Mouse (Mus musculus) kidney, postnatal 36 days (tissue): ENCODE measurements around the gene Olfr692.
"Not testable (repeated sequence)": the region's sequence is repeated elsewhere in the genome, so short reads cannot be mapped to it uniquely, and the experiment has no call there.

Experiments
- DNase-seq, 2 experiments: peaks; one replicate each; pipeline ENCODE4 v3.0.0; 2021 to 2022; ENCODE audit warnings: mixed read lengths in 2 of 2

Olfr692 gene

GRCm38 (mm10) chr7:105367930-105368329 lies at the start of gene Olfr692:
Gene Olfr692, plus strand, starts transcription at chr7:105368230.
- DNase-seq = no peak

GRCm38 (mm10) chr7:105325302-105325701 lies 42.7 kb upstream of the Olfr692 start:
- DNase-seq = no peak

GRCm38 (mm10) chr7:105334004-105334403 lies 34.0 kb upstream of the Olfr692 start, which contains the start of gene Olfr690:
Gene Olfr690, minus strand, starts transcription at chr7:105334104.
- no peak for DNase-seq

- DNase-seq = no peak
Measured at GRCm38 (mm10) chr7:105342170-105342569, 25.9 kb upstream of the Olfr692 start, which contains the start of gene Olfr691. Gene Olfr691, minus strand, starts transcription at chr7:105342270.

- DNase-seq = no peak
Measured at GRCm38 (mm10) chr7:105342752-105343151, 25.3 kb upstream of the Olfr692 start.

GRCm38 (mm10) chr7:105356064-105356463 lies 12.0 kb upstream of the Olfr692 start:
- DNase-seq = not testable (repeated sequence)

GRCm38 (mm10) chr7:105356487-105356886 lies 11.5 kb upstream of the Olfr692 start:
- not testable (repeated sequence) for DNase-seq

- DNase-seq = no peak
Measured at GRCm38 (mm10) chr7:105361713-105362112, 6.3 kb upstream of the Olfr692 start.

- no peak for DNase-seq
Measured at GRCm38 (mm10) chr7:105367268-105367667, 762 bp upstream of the Olfr692 start.

GRCm38 (mm10) chr7:105368521-105368920 lies 491 bp downstream of the Olfr692 start:
- no peak for DNase-seq

GRCm38 (mm10) chr7:105372912-105373311 lies 4.9 kb downstream of the Olfr692 start:
- no peak for DNase-seq

GRCm38 (mm10) chr7:105373509-105373908 lies 5.5 kb downstream of the Olfr692 start:
- no peak for DNase-seq

GRCm38 (mm10) chr7:105373976-105374375 lies 5.9 kb downstream of the Olfr692 start:
- no peak for DNase-seq

GRCm38 (mm10) chr7:105374866-105375265 lies 6.8 kb downstream of the Olfr692 start, which contains the start of gene Gm5901:
Gene Gm5901, plus strand, starts transcription at chr7:105375038.
- DNase-seq = no peak

GRCm38 (mm10) chr7:105380329-105380728 lies 12.3 kb downstream of the Olfr692 start:
- DNase-seq = no peak

GRCm38 (mm10) chr7:105387696-105388095 lies 19.7 kb downstream of the Olfr692 start:
- DNase-seq = no peak

- no peak for DNase-seq
Measured at GRCm38 (mm10) chr7:105390236-105390635, 22.2 kb downstream of the Olfr692 start.

- DNase-seq = no peak
Measured at GRCm38 (mm10) chr7:105394606-105395005, 26.6 kb downstream of the Olfr692 start.

- DNase-seq = peak in 1 of 2 experiments; percentile 7
Measured at GRCm38 (mm10) chr7:105395131-105395820, 27.2 kb downstream of the Olfr692 start.

- DNase-seq = no peak
Measured at GRCm38 (mm10) chr7:105396126-105396525, 28.1 kb downstream of the Olfr692 start.

GRCm38 (mm10) chr7:105399058-105399934 lies 31.3 kb downstream of the Olfr692 start:
- DNase-seq = peak in 1 of 2 experiments; percentile 6

- DNase-seq = peak; percentile 100
Measured at GRCm38 (mm10) chr7:105399935-105400624, 32.0 kb downstream of the Olfr692 start, which contains the start of gene Fam160a2. Gene Fam160a2, minus strand, starts transcription at chr7:105400054.

GRCm38 (mm10) chr7:105404268-105404667 lies 36.2 kb downstream of the Olfr692 start, which contains the start of gene Cnga4:
Gene Cnga4, plus strand, starts transcription at chr7:105404568.
- DNase-seq = no peak
